Mouse (Mus musculus) small intestine, adult 2 months (tissue): ENCODE measurements around the gene Postn. TPM values are rescaled to one million over a fixed set of nuclear protein-coding genes. Genes with fewer than 3 reads are reported as not detected.

ENCODE experiments used
- H3K27ac ChIP-seq: fragments of 200-500 bp; 2 replicates; pipeline ENCODE4 v1.5.1; 2012; ENCODE audit warnings: low read depth, low read length, control low read depth, inconsistent platforms; ENCODE audit not compliant: insufficient read depth
- H3K27me3 ChIP-seq: fragments of 200-500 bp; 2 replicates; pipeline ENCODE4 v1.6.1; 2012; ENCODE audit warnings: mild to moderate bottlenecking, moderate library complexity, low read length, inconsistent platforms; ENCODE audit not compliant: control insufficient read depth, insufficient read depth
- H3K36me3 ChIP-seq: fragments of 200-500 bp; 2 replicates; pipeline ENCODE4 v1.6.1; 2012; ENCODE audit warnings: mild to moderate bottlenecking, low read length, control low read depth, inconsistent platforms; ENCODE audit not compliant: control insufficient read depth, insufficient read depth
- H3K4me1 ChIP-seq: fragments of 200-500 bp; 2 replicates; pipeline ENCODE4 v1.6.1; 2012; ENCODE audit warnings: low read length, inconsistent platforms, mixed read lengths; ENCODE audit not compliant: control insufficient read depth, insufficient read depth, insufficient read length
- H3K4me3 ChIP-seq: fragments of 200-500 bp; 2 replicates; pipeline ENCODE4 v1.5.1; 2012; ENCODE audit warnings: low read depth, mild to moderate bottlenecking, control low read depth, inconsistent platforms, low read length, moderate library complexity
- CTCF ChIP-seq: fragments of 200-500 bp; IDR thresholded peaks from 2 replicates; pipeline ENCODE4 v1.5.1; 2012; ENCODE audit warnings: low read depth, mild to moderate bottlenecking, control low read depth, inconsistent platforms, low read length, moderate library complexity, mixed read lengths; ENCODE audit not compliant: insufficient replicate concordance, insufficient read length; ENCODE audit errors: extremely low read depth
- POLR2A ChIP-seq: fragments of 200-500 bp; IDR thresholded peaks from 2 replicates; pipeline ENCODE4 v1.6.1; 2012; ENCODE audit warnings: low read depth, mild to moderate bottlenecking, control low read depth, inconsistent platforms, low read length, moderate library complexity
- WGBS: fragments of 180-500 bp; shearing (Covaris S2); methylation state at CpG from one replicate; pipeline ENCODE4 v1.1.7; 2018; 5-methylcytosine and 5-hydroxymethylcytosine counted together
- polyA plus RNA-seq: library from polyadenylated mRNA; depleted of rRNA; stranded (reverse); fragments of >200 nt; gene quantifications from 2 replicates; pipeline ENCODE4 v1.2.3, GENCODE M21; 2012; rRNA removed

Postn gene
- polyA plus RNA-seq, 1 experiment: 3.0 TPM

DNA sequence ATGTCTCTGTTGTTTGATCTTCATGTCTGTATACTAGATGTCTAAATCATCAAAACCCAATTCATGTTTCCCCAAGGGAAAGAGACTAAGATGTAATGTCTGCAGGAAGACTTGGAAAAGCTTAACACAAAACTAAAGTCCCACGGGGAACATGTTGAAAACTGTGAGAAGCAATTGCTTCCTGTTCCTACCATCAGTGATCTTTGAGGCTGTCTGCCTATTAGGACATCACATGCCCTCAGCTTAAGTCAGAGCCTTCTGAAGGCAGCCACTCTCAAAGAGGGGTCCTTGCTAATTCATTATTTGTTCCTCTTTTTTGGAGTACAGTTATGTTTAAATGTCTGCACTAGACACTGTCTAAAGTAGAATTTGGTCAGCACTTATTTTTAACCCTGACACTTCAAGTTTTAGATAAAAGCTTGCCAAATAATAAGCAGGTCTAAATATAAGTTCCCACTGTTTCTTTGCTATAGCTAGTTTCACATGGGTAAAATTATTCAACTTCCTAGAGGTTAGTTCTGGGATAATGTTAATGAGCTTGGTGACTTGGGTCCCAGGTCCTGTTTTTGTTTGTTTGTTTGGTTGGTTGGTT is 75.6 kb downstream of the Postn start:
- TF ChIP-seq CTCF (no peak), POLR2A (no peak)
- H3K27me3 ChIP-seq: no peaks in the 10 kb centered on the region
- no peaks in the 10 kb centered on the region for H3K36me3 ChIP-seq
- H3K4me1 ChIP-seq: no peaks in the 10 kb centered on the region
- WGBS: 59% methylated on average over 1 of the region's 1 CpGs
- H3K27ac ChIP-seq: no peak overlapping the region
- H3K4me3 ChIP-seq: no peak overlapping the region

Other genes starting within 250 kb of the Postn start
- 0.06 and 0.10 TPM in 2 replicates for gene Trpc4, start 205.1 kb upstream of the Postn start, polyA plus RNA-seq